Mouse (Mus musculus): ENCODE measurements around the gene Abcc4.

GRCm38 (mm10) chr14:118608317-118608716 lies 97.7 kb downstream of the Abcc4 start:
- TF ChIP-seq CTCF (IDR thresholded peaks at IDR 0.05; ENCODE audit: insufficient read depth, low read length) (no peak), POLR2A (IDR thresholded peaks at IDR 0.05; ENCODE audit: borderline replicate concordance, extremely low read depth, low read depth, low read length) (no peak)

All from lung, adult 2 months (tissue).